Mouse (Mus musculus): ENCODE results near the gene Mylpf. TPM values are rescaled to one million over a fixed set of nuclear protein-coding genes. Genes with fewer than 3 reads are reported as not detected.
"Not testable (repeated sequence)": the region's sequence is repeated elsewhere in the genome, so short reads cannot be mapped to it uniquely, and the experiment has no call there.

The Mylpf gene
- total RNA-seq, 2 experiments from 2014 or later, result 3.3 to 6.0 TPM

- no peak for ATAC-seq (ENCODE audit: poor library complexity, severe bottlenecking)
These were observed 15.9 kb downstream of the Mylpf start for GRCm38 (mm10) chr7:127224616-127225015.

GRCm38 (mm10) chr7:127225147-127225995 lies 16.7 kb downstream of the Mylpf start:
- no peak for ATAC-seq (ENCODE audit: poor library complexity, severe bottlenecking)

GRCm38 (mm10) chr7:127228615-127229303 lies 20.1 kb downstream of the Mylpf start:
- peak; percentile 73 for ATAC-seq (ENCODE audit: poor library complexity, severe bottlenecking)

GRCm38 (mm10) chr7:127231376-127231775 lies 22.7 kb downstream of the Mylpf start:
- no peak for ATAC-seq (ENCODE audit: poor library complexity, severe bottlenecking)

- no peak for ATAC-seq (ENCODE audit: poor library complexity, severe bottlenecking)
These were observed 23.3 kb downstream of the Mylpf start for GRCm38 (mm10) chr7:127231826-127232621.

GRCm38 (mm10) chr7:127232622-127233367 lies 24.1 kb downstream of the Mylpf start, which contains the start of the genes Zfp553 and Sept1:
TSS of gene Zfp553 (plus strand) at chr7:127233061.
TSS of gene Sept1 (minus strand) at chr7:127233130.
- ATAC-seq (ENCODE audit: poor library complexity, severe bottlenecking), result peak; percentile 90

GRCm38 (mm10) chr7:127233368-127233749 lies 24.7 kb downstream of the Mylpf start:
- no peak for ATAC-seq (ENCODE audit: poor library complexity, severe bottlenecking)

- no peak for ATAC-seq (ENCODE audit: poor library complexity, severe bottlenecking)
These were observed 25.1 kb downstream of the Mylpf start for GRCm38 (mm10) chr7:127233765-127234164.

- no peak for ATAC-seq (ENCODE audit: poor library complexity, severe bottlenecking)
These were observed 26.1 kb downstream of the Mylpf start for GRCm38 (mm10) chr7:127234777-127235176.

GRCm38 (mm10) chr7:127243361-127243867 lies 34.7 kb downstream of the Mylpf start:
- no peak for ATAC-seq (ENCODE audit: poor library complexity, severe bottlenecking)

- ATAC-seq (ENCODE audit: poor library complexity, severe bottlenecking), result peak; percentile 99
These were observed 35.4 kb downstream of the Mylpf start, which contains the start of gene Zfp771 for GRCm38 (mm10) chr7:127243870-127244657. TSS of gene Zfp771 (plus strand) at chr7:127244274.

- ATAC-seq (ENCODE audit: poor library complexity, severe bottlenecking), result no peak
These were observed 36.2 kb downstream of the Mylpf start for GRCm38 (mm10) chr7:127244658-127245510.

- not testable (repeated sequence) for ATAC-seq (ENCODE audit: poor library complexity, severe bottlenecking)
These were observed 41.8 kb downstream of the Mylpf start for GRCm38 (mm10) chr7:127250511-127250910.

- ATAC-seq (ENCODE audit: poor library complexity, severe bottlenecking), result peak; percentile 29
These were observed 43.7 kb downstream of the Mylpf start for GRCm38 (mm10) chr7:127252414-127252813.

- ATAC-seq (ENCODE audit: poor library complexity, severe bottlenecking), result no peak
These were observed 44.7 kb downstream of the Mylpf start for GRCm38 (mm10) chr7:127253341-127253740.

GRCm38 (mm10) chr7:127253821-127254769 lies 45.4 kb downstream of the Mylpf start:
- peak; percentile 94 for ATAC-seq (ENCODE audit: poor library complexity, severe bottlenecking)

GRCm38 (mm10) chr7:127255008-127255407 lies 46.3 kb downstream of the Mylpf start:
- no peak for ATAC-seq (ENCODE audit: poor library complexity, severe bottlenecking)

Measured in megakaryocyte, adult 5-6 weeks (primary cell).